Mouse (Mus musculus) hindbrain, postnatal 0 days (tissue): ENCODE results near the gene Cemip2. TPM values are rescaled to one million over a fixed set of nuclear protein-coding genes. Genes with fewer than 3 reads are reported as not detected.
"Not testable (repeated sequence)": the region's sequence is repeated elsewhere in the genome, so short reads cannot be mapped to it uniquely, and the experiment has no call there.

Experiments used
- ATAC-seq: fragments of 200-750 bp; cut with Nextera tagmentation; 2 replicates; pipeline ENCODE4 v1.8.0; 2017; ENCODE audit warnings: mild to moderate bottlenecking, moderate TSS enrichment, moderate library complexity
- DNase-seq: peaks from one replicate; pipeline ENCODE4 v3.0.0-alpha.2; 2015; ENCODE audit warnings: low spot score
- H3K27ac ChIP-seq: fragments of 300-500 bp; sonication (generic); 2 replicates; pipeline ENCODE4 v1.5.1; 2014; ENCODE audit warnings: mild to moderate bottlenecking
- H3K27me3 ChIP-seq: fragments of 300-500 bp; sonication (generic); 2 replicates; pipeline ENCODE4 v1.6.1; 2014; ENCODE audit warnings: low read length, mixed read lengths; ENCODE audit not compliant: insufficient read depth
- H3K36me3 ChIP-seq: fragments of 300-500 bp; sonication (generic); 2 replicates; pipeline ENCODE4 v1.6.1; 2014; ENCODE audit warnings: low read length, mixed read lengths; ENCODE audit not compliant: insufficient read depth
- H3K4me1 ChIP-seq: fragments of 300-500 bp; sonication (generic); 2 replicates; pipeline ENCODE4 v1.6.1; 2014; ENCODE audit warnings: antibody characterized with exemption, low read length, mixed read lengths; ENCODE audit not compliant: insufficient read depth
- H3K4me2 ChIP-seq: fragments of 300-500 bp; sonication (generic); 2 replicates; pipeline ENCODE4 v1.6.1; 2014; ENCODE audit warnings: low read depth, mild to moderate bottlenecking, low read length, moderate library complexity, mixed read lengths
- H3K4me3 ChIP-seq: fragments of 300-500 bp; sonication (generic); 2 replicates; pipeline ENCODE4 v1.5.1; 2014; ENCODE audit warnings: low read length
- H3K9ac ChIP-seq: fragments of 300-500 bp; sonication (generic); replicated peaks from 2 replicates; pipeline ENCODE4 v1.6.1; 2014; ENCODE audit warnings: mild to moderate bottlenecking, low read length, moderate library complexity, mixed read lengths
- H3K9me3 ChIP-seq: fragments of 300-500 bp; sonication (generic); 2 replicates; pipeline ENCODE4 v1.6.1; 2016; ENCODE audit warnings: low read length, mixed read lengths
- CTCF ChIP-seq: IDR thresholded peaks from 2 replicates; pipeline ENCODE4 v1.5.1; 2016; ENCODE audit warnings: antibody characterized with exemption, control low read depth, low read depth
- WGBS: fragments of 180-500 bp; shearing (Covaris S2); extraction: QIAGEN DNeasy Blood & Tissue Kit; methylation state at CpG from one replicate; pipeline ENCODE4 v1.1.7; 2014; 5-methylcytosine and 5-hydroxymethylcytosine counted together
- polyA plus RNA-seq: library from polyadenylated mRNA; unstranded; fragments of >200 nt; fragmentation: Nextera tagmentation; extraction: Ambion mirVana; gene quantifications from 2 replicates; pipeline ENCODE4 v1.2.1, GENCODE M21; 2015
- total RNA-seq: library from RNA; depleted of rRNA; stranded (reverse); fragments of >200 nt; gene quantifications from 2 replicates; pipeline ENCODE4 v1.2.3, GENCODE M21; 2014

The Cemip2 gene
- total and polyA plus RNA-seq, 2 experiments from 2014 or later = 11.7 to 25.1 TPM

GRCm38 (mm10) chr19:21866094-21866493 lies 88.0 kb downstream of the Cemip2 start:
- no peak overlapping the region for H3K4me2 ChIP-seq
- H3K27me3 ChIP-seq = no peaks in the 10 kb centered on the region
- H3K4me3 ChIP-seq = no peak overlapping the region
- no peaks in the 10 kb centered on the region for H3K4me1 ChIP-seq
- H3K36me3 ChIP-seq = no peaks in the 10 kb centered on the region
- TF ChIP-seq CTCF = no peak
- no peak overlapping the region for H3K9ac ChIP-seq
- ATAC-seq (no peak), DNase-seq (no peak)
- H3K9me3 ChIP-seq = no peaks in the 10 kb centered on the region
- no peak overlapping the region for H3K27ac ChIP-seq

GRCm38 (mm10) chr19:21866756-21867155 lies 88.6 kb downstream of the Cemip2 start:
- not testable (repeated sequence) for ATAC-seq, H3K9me3 ChIP-seq, DNase-seq, H3K4me3 ChIP-seq, H3K36me3 ChIP-seq, H3K9ac ChIP-seq, H3K4me2 ChIP-seq, H3K27me3 ChIP-seq, H3K4me1 ChIP-seq, H3K27ac ChIP-seq
- 89% methylated on average over 4 of the region's 4 CpGs for WGBS

- 77% methylated on average over 2 of the region's 2 CpGs for WGBS
- no peak for ATAC-seq
- Histone ChIP-seq H3K4me1 (no peaks in the 10 kb centered on the region), H3K36me3 (no peaks in the 10 kb centered on the region), H3K4me2 (no peak overlapping the region), H3K27me3 (no peaks in the 10 kb centered on the region), H3K4me3 (no peak overlapping the region), H3K9ac (no peak overlapping the region), H3K27ac (no peak overlapping the region), H3K9me3 (no peaks in the 10 kb centered on the region)
- TF ChIP-seq CTCF = no peak
- no peak for DNase-seq
Observed at GRCm38 (mm10) chr19:21868471-21868870, 90.3 kb downstream of the Cemip2 start.

DNA sequence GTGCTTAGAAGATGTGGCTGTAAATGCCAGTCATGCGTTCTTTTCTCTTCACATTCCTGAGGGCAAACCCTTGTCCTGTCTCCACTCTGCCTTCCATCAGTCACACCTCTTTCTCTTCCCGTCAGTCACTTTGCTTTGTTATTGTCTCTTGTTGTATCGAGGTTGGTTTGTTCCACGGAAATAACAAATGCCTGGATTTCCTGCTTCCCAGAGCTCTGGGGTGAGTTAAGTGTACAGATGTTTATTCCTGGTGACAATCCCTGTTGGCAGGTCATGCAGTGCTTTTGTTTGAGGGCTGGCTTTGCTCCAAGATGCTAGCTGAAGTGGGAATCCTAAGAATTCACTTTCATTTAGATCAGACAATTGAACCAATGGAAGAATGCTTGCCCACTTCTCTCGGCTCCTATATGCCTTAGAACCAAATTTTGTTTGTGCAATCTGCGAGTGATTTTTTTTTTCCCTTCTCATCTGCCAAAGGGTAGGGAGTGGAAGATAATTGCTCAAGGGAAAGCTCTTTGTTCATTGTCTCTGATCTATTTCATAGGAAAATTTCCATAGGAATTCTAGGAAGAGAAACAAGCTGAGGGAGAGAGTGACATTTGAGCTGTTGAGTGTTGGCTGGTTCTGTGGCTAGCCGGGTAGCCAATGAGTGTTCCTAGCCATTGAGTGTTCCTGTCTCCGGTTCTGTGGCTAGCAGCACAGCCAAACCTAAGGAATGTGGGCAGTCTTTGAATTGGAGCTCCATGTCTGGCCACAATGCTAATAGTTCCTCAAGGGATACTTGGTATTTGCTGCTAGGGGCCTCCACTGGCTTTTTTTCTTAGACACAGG lies 104.2 kb downstream of the Cemip2 start:
- no peaks in the 10 kb centered on the region for H3K27me3 ChIP-seq
- no peak overlapping the region for H3K27ac ChIP-seq
- no peaks in the 10 kb centered on the region for H3K4me1 ChIP-seq
- no peaks in the 10 kb centered on the region for H3K36me3 ChIP-seq
- TF ChIP-seq CTCF = no peak
- ATAC-seq (no peak), DNase-seq (peak; percentile 27)
- no peak overlapping the region for H3K4me3 ChIP-seq
- H3K4me2 ChIP-seq = no peak overlapping the region
- H3K9ac ChIP-seq = no peak overlapping the region
- WGBS = 11% methylated on average over 8 of the region's 8 CpGs
- H3K9me3 ChIP-seq = no peaks in the 10 kb centered on the region

DNA sequence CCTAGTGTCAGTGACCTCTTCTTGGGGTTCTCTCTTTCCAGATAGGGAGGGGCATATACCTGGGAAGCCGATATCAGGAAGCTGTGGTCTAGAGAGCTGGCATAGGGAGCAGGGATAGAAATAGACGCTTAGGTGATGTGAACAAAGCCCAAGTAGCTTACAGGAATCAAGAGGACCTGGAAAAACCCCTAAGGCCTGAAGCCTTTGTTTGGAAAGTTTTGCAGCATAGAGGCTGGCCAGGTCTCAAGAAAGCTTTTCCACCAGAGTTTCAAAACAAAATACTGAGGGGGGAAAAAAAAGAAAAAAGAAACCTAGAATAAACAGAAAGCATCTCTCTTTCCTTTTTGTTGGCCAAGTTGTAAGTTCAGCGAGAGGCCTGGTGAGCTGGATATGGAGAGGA lies 104.9 kb downstream of the Cemip2 start:
- 71% methylated on average over 3 of the region's 3 CpGs for WGBS
- no peak overlapping the region for H3K9ac ChIP-seq
- TF ChIP-seq CTCF = no peak
- H3K27ac ChIP-seq = no peak overlapping the region
- DNase-seq (no peak), ATAC-seq (no peak)
- no peaks in the 10 kb centered on the region for H3K9me3 ChIP-seq
- no peaks in the 10 kb centered on the region for H3K27me3 ChIP-seq
- H3K36me3 ChIP-seq = no peaks in the 10 kb centered on the region
- H3K4me3 ChIP-seq = no peak overlapping the region
- no peaks in the 10 kb centered on the region for H3K4me1 ChIP-seq
- H3K4me2 ChIP-seq = no peak overlapping the region

- no peak overlapping the region for H3K4me2 ChIP-seq
- no peak for TF ChIP-seq CTCF
- H3K4me3 ChIP-seq = no peak overlapping the region
- H3K9me3 ChIP-seq = no peaks in the 10 kb centered on the region
- ATAC-seq = peak; percentile 53
- 79% methylated on average over 2 of the region's 2 CpGs for WGBS
- DNase-seq = no peak
- H3K27me3 ChIP-seq = no peaks in the 10 kb centered on the region
- no peak overlapping the region for H3K9ac ChIP-seq
- no peaks in the 10 kb centered on the region for H3K36me3 ChIP-seq
- H3K27ac ChIP-seq = no peak overlapping the region
- H3K4me1 ChIP-seq = no peaks in the 10 kb centered on the region
Observed at GRCm38 (mm10) chr19:21883922-21884321, 105.8 kb downstream of the Cemip2 start.

DNA sequence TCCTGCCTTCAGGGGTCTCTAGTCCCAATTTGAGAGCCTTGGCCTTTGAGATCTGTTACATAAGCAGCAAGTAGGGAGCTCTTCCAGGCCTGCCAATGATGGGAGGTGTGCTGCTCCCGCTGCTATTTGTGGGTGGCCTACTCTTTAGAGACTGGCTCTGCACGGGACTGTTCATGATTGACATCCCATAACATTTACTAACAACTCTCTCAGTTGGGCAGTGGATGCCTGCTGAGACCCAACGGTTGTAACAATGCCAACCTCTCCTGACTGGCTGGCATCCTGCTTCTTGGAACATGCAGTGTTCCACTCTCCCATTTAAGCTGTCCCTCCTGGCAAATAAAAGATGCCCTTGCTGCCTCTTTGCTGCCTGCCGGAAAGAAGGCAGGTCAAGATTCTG lies 106.2 kb downstream of the Cemip2 start:
- 14% methylated on average over 4 of the region's 4 CpGs for WGBS
- ATAC-seq = peak; percentile 88
- Histone ChIP-seq H3K4me3 (no peak overlapping the region), H3K27ac (no peak overlapping the region), H3K9me3 (no peaks in the 10 kb centered on the region), H3K36me3 (no peaks in the 10 kb centered on the region), H3K27me3 (no peaks in the 10 kb centered on the region), H3K4me2 (no peak overlapping the region), H3K9ac (no peak overlapping the region), H3K4me1 (no peaks in the 10 kb centered on the region)
- DNase-seq = peak; percentile 70
- no peak for TF ChIP-seq CTCF
